Mouse (Mus musculus): ENCODE measurements around the gene Malsu1.

- TF ChIP-seq CTCF (IDR thresholded peaks at IDR 0.05; ENCODE audit: borderline replicate concordance, extremely low read depth, insufficient read depth, insufficient read length): no peak
- no peak for TF ChIP-seq POLR2A (IDR thresholded peaks at IDR 0.05; ENCODE audit: borderline replicate concordance, extremely low read depth, insufficient read depth, insufficient read length, poor library complexity, severe bottlenecking)
Observed at GRCm38 (mm10) chr6:49047848-49048247, 25.7 kb upstream of the Malsu1 start.

All from brain, embryonic 14.5 days (tissue).